Mouse (Mus musculus) G1E (cell line): ENCODE results near the gene Syne3. TPM values are rescaled to one million over a fixed set of nuclear protein-coding genes. Genes with fewer than 3 reads are reported as not detected.
A peak's percentile ranks its signal among the peaks of the same experiment; 100 is the strongest.

Experiments used
- ATAC-seq: 2 replicates; pipeline ENCODE4 v1.8.0; 2016; ENCODE audit warnings: mild to moderate bottlenecking; ENCODE audit not compliant: insufficient number of reproducible peaks, poor library complexity, low FRiP score, severe bottlenecking; ENCODE audit errors: extremely low read depth
- DNase-seq: peaks from one replicate; pipeline ENCODE4 v3.0.0; 2012; ENCODE audit warnings: low spot score
- H3K27me3 ChIP-seq: 2 replicates; pipeline ENCODE4 v1.6.1; 2012; ENCODE audit warnings: mild to moderate bottlenecking, low read length, inconsistent platforms; ENCODE audit not compliant: insufficient read depth
- H3K36me3 ChIP-seq: replicated peaks from 2 replicates; pipeline ENCODE3; 2012; ENCODE audit warnings: mild to moderate bottlenecking, inconsistent platforms
- H3K4me1 ChIP-seq: 2 replicates; pipeline ENCODE4 v1.6.1; 2012; ENCODE audit warnings: low read depth, low read length, inconsistent platforms, mixed read lengths; ENCODE audit not compliant: insufficient read depth
- H3K4me3 ChIP-seq: 2 replicates; pipeline ENCODE4 v1.5.1; 2012; ENCODE audit warnings: low read depth, mild to moderate bottlenecking, inconsistent platforms, low read length, moderate library complexity, mixed read lengths
- H3K9me3 ChIP-seq: replicated peaks from 2 replicates; pipeline ENCODE4 v1.6.1; 2012; ENCODE audit warnings: inconsistent platforms
- CTCF ChIP-seq: IDR thresholded peaks from 2 replicates; pipeline ENCODE4 v1.5.1; 2012; ENCODE audit warnings: low read depth, low read length, inconsistent platforms, mixed read lengths
- GATA1 ChIP-seq: IDR thresholded peaks from 2 replicates; pipeline ENCODE4 v1.6.1; 2012; ENCODE audit warnings: borderline replicate concordance, low read length, inconsistent platforms, mixed read lengths
- GATA2 ChIP-seq: IDR thresholded peaks from 2 replicates; pipeline ENCODE4 v1.6.1; 2012; ENCODE audit warnings: low read depth, low read length, inconsistent platforms, borderline replicate concordance
- POLR2AphosphoS5 ChIP-seq: IDR thresholded peaks from 2 replicates; pipeline ENCODE4 v1.6.1; 2012; ENCODE audit warnings: low read depth, low read length, inconsistent platforms; ENCODE audit not compliant: insufficient replicate concordance
- TAL1 ChIP-seq: conservative IDR thresholded peaks from 2 replicates; pipeline ENCODE4 v1.6.1; 2012; ENCODE audit warnings: low read depth, low read length, inconsistent platforms, mixed read lengths
- polyA plus RNA-seq: library from polyadenylated mRNA; stranded (reverse); fragments of >175 nt; gene quantifications from 2 replicates; pipeline ENCODE4 v1.2.3, GENCODE M21; 2012
- total RNA-seq, 2 experiments: library from RNA; stranded (forward) in 1 of 2; stranded (reverse) in 1 of 2; fragments of 200-1000 nt in 1 of 2; fragments of >200 nt in 1 of 2; fragmentation: Nextera tagmentation in 1 of 2; gene quantifications; 2 replicates each; pipeline ENCODE4 v1.2.3; 2014 to 2017

Gene Syne3
- total and polyA plus RNA-seq, 3 experiments: 21.7 to 31.1 (median 27.9) TPM

GRCm38 (mm10) chr12:104940466-104940865 lies 69.1 kb downstream of the Syne3 start:
- no peaks in the 10 kb centered on the region for H3K4me1 ChIP-seq
- no peak for TF ChIP-seq GATA1
- TF ChIP-seq GATA2: no peak
- no peak for TF ChIP-seq CTCF
- TF ChIP-seq TAL1: no peak
- no peak for TF ChIP-seq POLR2AphosphoS5
- peaks cover 94% of the 10 kb centered on the region for H3K36me3 ChIP-seq
- DNase-seq (no peak), ATAC-seq (no peak)
- no peak overlapping the region for H3K4me3 ChIP-seq
- H3K27me3 ChIP-seq: no peaks in the 10 kb centered on the region
- no peaks in the 10 kb centered on the region; the same call in 1 of the 2 replicates for H3K9me3 ChIP-seq

GRCm38 (mm10) chr12:104940027-104940386 lies 69.6 kb downstream of the Syne3 start:
- DNase-seq: no peak
- TF ChIP-seq POLR2AphosphoS5 (no peak), GATA2 (no peak), TAL1 (no peak), CTCF (no peak), GATA1 (no peak)
- no peak overlapping the region for H3K4me3 ChIP-seq
- ATAC-seq: no peak
- no peaks in the 10 kb centered on the region; the same call in 1 of the 2 replicates for H3K9me3 ChIP-seq
- H3K27me3 ChIP-seq: no peaks in the 10 kb centered on the region
- no peaks in the 10 kb centered on the region for H3K4me1 ChIP-seq
- H3K36me3 ChIP-seq: peaks cover 97% of the 10 kb centered on the region

- TF ChIP-seq GATA2 (no peak), CTCF (peak; percentile 96)
- Histone ChIP-seq H3K4me3 (no peak overlapping the region), H3K27me3 (no peaks in the 10 kb centered on the region), H3K36me3 (peaks cover 95% of the 10 kb centered on the region), H3K4me1 (no peaks in the 10 kb centered on the region), H3K9me3 (no peaks in the 10 kb centered on the region; the same call in 1 of the 2 replicates)
- peak; percentile 83 for ATAC-seq
- DNase-seq: peak; percentile 73
These were observed 70.1 kb downstream of the Syne3 start for GRCm38 (mm10) chr12:104939372-104940026.

GRCm38 (mm10) chr12:104938935-104939334 lies 70.7 kb downstream of the Syne3 start:
- Histone ChIP-seq H3K36me3 (peaks cover 95% of the 10 kb centered on the region), H3K4me1 (peaks cover 3% of the 10 kb centered on the region; the same call in 1 of the 2 replicates), H3K4me3 (no peak overlapping the region), H3K9me3 (no peaks in the 10 kb centered on the region; the same call in 1 of the 2 replicates), H3K27me3 (no peaks in the 10 kb centered on the region)
- DNase-seq (no peak), ATAC-seq (no peak)
- no peak for TF ChIP-seq CTCF
- TF ChIP-seq GATA1: no peak
- TF ChIP-seq TAL1: no peak
- TF ChIP-seq POLR2AphosphoS5: no peak
- TF ChIP-seq GATA2: no peak

- DNase-seq: no peak
- ATAC-seq: no peak
- Histone ChIP-seq H3K27me3 (no peaks in the 10 kb centered on the region), H3K4me1 (peaks cover 10% of the 10 kb centered on the region; the same call in 1 of the 2 replicates), H3K4me3 (no peak overlapping the region), H3K9me3 (no peaks in the 10 kb centered on the region; the same call in 1 of the 2 replicates), H3K36me3 (peaks cover 96% of the 10 kb centered on the region)
- TF ChIP-seq POLR2AphosphoS5: no peak
- peak; percentile 94 for TF ChIP-seq CTCF
These were observed 73.4 kb downstream of the Syne3 start for GRCm38 (mm10) chr12:104936223-104936622.

GRCm38 (mm10) chr12:104935144-104935543 lies 74.5 kb downstream of the Syne3 start:
- Histone ChIP-seq H3K4me1 (peaks cover 10% of the 10 kb centered on the region; the same call in 1 of the 2 replicates), H3K4me3 (no peak overlapping the region), H3K36me3 (peaks cover 96% of the 10 kb centered on the region), H3K9me3 (no peaks in the 10 kb centered on the region; the same call in 1 of the 2 replicates), H3K27me3 (no peaks in the 10 kb centered on the region)
- no peak for TF ChIP-seq GATA1
- TF ChIP-seq POLR2AphosphoS5: no peak
- TF ChIP-seq TAL1: no peak
- TF ChIP-seq GATA2: no peak
- no peak for TF ChIP-seq CTCF
- ATAC-seq (no peak), DNase-seq (no peak)
